9 mouse cellular contexts compared by ENCODE assay signal in the genomic region with DNA sequence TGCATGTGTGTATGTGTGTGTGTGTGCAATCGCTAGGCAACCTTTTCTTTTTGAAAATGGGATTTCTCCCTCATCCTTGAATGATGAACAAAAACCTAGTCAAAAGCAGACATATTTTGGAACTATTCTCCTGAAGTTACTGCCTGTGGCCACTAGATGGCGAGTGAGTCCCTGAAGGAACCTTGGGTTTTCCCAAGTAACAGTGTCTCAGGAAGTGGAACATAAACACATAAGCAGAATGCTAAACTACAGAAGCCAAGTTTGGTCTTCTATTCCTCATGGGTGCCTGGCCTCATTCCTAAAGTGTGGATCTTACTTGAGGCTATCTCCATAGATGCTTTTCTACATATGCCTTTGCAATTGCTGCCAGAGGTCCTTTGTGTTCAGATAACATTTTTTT. TPM values are rescaled to one million over a fixed set of nuclear protein-coding genes. Genes with fewer than 3 reads are reported as not detected.
DNase-seq lines count a peak whose midpoint lies in the region; ATAC-seq lines count a peak whose summit lies in the region.
"Had no signal": no experiment of that assay in that cellular context is flagged by ENCODE, and none has a peak within 500 bp of the region (broad histone marks: within the 10 kb centered on the region; RNA-seq: fewer than 3 reads in every experiment).

No protein-coding gene starts in this region.

- no peak for ATAC-seq in hindbrain, embryonic 12.5 days (ENCODE audit: low FRiP score)
- ATAC-seq in common myeloid progenitor, adult 5-6 weeks (replicated peaks; ENCODE audit: low read depth, poor library complexity, severe bottlenecking) = peak; percentile 71; the same call in 1 of the 2 replicates
- ATAC-seq in midbrain, embryonic 15.5 days (replicated peaks) = no peak

- H3K9me3 ChIP-seq in hindbrain, embryonic 10.5 days = no peaks in the 10 kb centered on the region
- H3K9me3 ChIP-seq in hindbrain, embryonic 12.5 days (replicated peaks) = no peaks in the 10 kb centered on the region
- no peaks in the 10 kb centered on the region for H3K9me3 ChIP-seq in midbrain, embryonic 15.5 days
- H3K9me3 ChIP-seq: limb, embryonic 12.5 days had no signal

- WGBS in hindbrain, embryonic 10.5 days = 26% methylated on average over 2 of the region's 2 CpGs
- WGBS in hindbrain, embryonic 12.5 days = 31% methylated on average over 2 of the region's 2 CpGs
- WGBS in midbrain, embryonic 15.5 days = 19% methylated on average over 2 of the region's 2 CpGs

- H3K9ac ChIP-seq in hindbrain, embryonic 12.5 days = no peak overlapping the region
- H3K9ac ChIP-seq in midbrain, embryonic 15.5 days = no peak overlapping the region
- H3K9ac ChIP-seq: limb, embryonic 12.5 days had no signal

- H3K4me2 ChIP-seq in hindbrain, embryonic 12.5 days (replicated peaks) = no peak overlapping the region
- no peak overlapping the region for H3K4me2 ChIP-seq in midbrain, embryonic 15.5 days
- H3K4me2 ChIP-seq: limb, embryonic 12.5 days had no signal

- intact Hi-C loops in heart, postnatal 14 days (cut with DNase I) = loop anchor here (1.0 to 5.0 kb wide), 2 partner anchors 148 to 369 kb away; no protein-coding TSS in a partner anchor
- intact Hi-C loops in left cerebral cortex, postnatal 4 days (cut with DNase I) = loop anchor here (5.0 kb wide), 2 partner anchors 149 to 411 kb away; no protein-coding TSS in a partner anchor

- H3K27ac ChIP-seq in hindbrain, embryonic 10.5 days = no peak overlapping the region
- H3K27ac ChIP-seq in hindbrain, embryonic 12.5 days = no peak overlapping the region
- H3K27ac ChIP-seq in midbrain, embryonic 15.5 days = peak overlapping the region; percentile 40; the same call in 1 of the 2 replicates

- peak; percentile 36 for DNase-seq in hindbrain, embryonic 10.5 days (ENCODE audit: low spot score)
- DNase-seq in MEL-GATA-1-ER (ENCODE audit: extremely low read depth, low read depth) = peak; percentile 56
- DNase-seq in heart, postnatal 14 days = peak; percentile 52 to 67
- peak; percentile 59 for DNase-seq in left cerebral cortex, postnatal 4 days
- DNase-seq in thymus, postnatal 36 days = peak; percentile 17 to 21

- no peaks in the 10 kb centered on the region for H3K27me3 ChIP-seq in hindbrain, embryonic 10.5 days (ENCODE audit: insufficient read depth, poor library complexity, severe bottlenecking)
- no peaks in the 10 kb centered on the region for H3K27me3 ChIP-seq in hindbrain, embryonic 12.5 days
- H3K27me3 ChIP-seq in midbrain, embryonic 15.5 days (replicated peaks) = no peaks in the 10 kb centered on the region
- H3K27me3 ChIP-seq: limb, embryonic 12.5 days had no signal

- peaks cover 89% of the 10 kb centered on the region for H3K36me3 ChIP-seq in hindbrain, embryonic 10.5 days
- peaks cover 29% of the 10 kb centered on the region for H3K36me3 ChIP-seq in hindbrain, embryonic 12.5 days
- peaks cover 5% of the 10 kb centered on the region for H3K36me3 ChIP-seq in midbrain, embryonic 15.5 days (replicated peaks)

- no peak overlapping the region for H3K4me3 ChIP-seq in hindbrain, embryonic 10.5 days
- H3K4me3 ChIP-seq in hindbrain, embryonic 12.5 days = no peak overlapping the region
- H3K4me3 ChIP-seq in midbrain, embryonic 15.5 days = no peak overlapping the region
- H3K4me3 ChIP-seq: limb, embryonic 12.5 days had no signal

- peaks cover 18% of the 10 kb centered on the region for H3K4me1 ChIP-seq in hindbrain, embryonic 10.5 days (replicated peaks)
- peaks cover 27% of the 10 kb centered on the region for H3K4me1 ChIP-seq in hindbrain, embryonic 12.5 days
- peaks cover 58% of the 10 kb centered on the region for H3K4me1 ChIP-seq in midbrain, embryonic 15.5 days

RNA-seq across cellular contexts. Expression of gene Gm10577, which starts 22.4 kb away (rescaled TPM):
- polyA plus RNA-seq in hindbrain, embryonic 10.5 days (2016; fragmentation: Nextera tagmentation; extraction: Ambion mirVana) = not detected in 2 replicates
- not detected in 2 replicates for polyA plus RNA-seq in hindbrain, embryonic 12.5 days (2016; fragmentation: Nextera tagmentation; extraction: Ambion mirVana)
- not detected in 2 replicates for total RNA-seq in common myeloid progenitor, adult 5-6 weeks (2017)
- total RNA-seq in heart, postnatal 14 days (2021) = not detected
- not detected for total RNA-seq in left cerebral cortex, postnatal 4 days (2021)
- not detected in 2 replicates for polyA plus RNA-seq in midbrain, embryonic 15.5 days (2015; fragmentation: Nextera tagmentation; extraction: Ambion mirVana)
- polyA plus RNA-seq: limb, embryonic 12.5 days had no signal
